Mouse (Mus musculus) kidney, postnatal 25 days (tissue): ENCODE results near the gene Lrmda.
A peak's percentile ranks its signal among the peaks of the same experiment; 100 is the strongest.

Source experiments
- DNase-seq, 2 experiments: peaks; one replicate each; pipeline ENCODE4 v3.0.0; 2021; ENCODE audit warnings: mixed read lengths in 2 of 2

Gene Lrmda

GRCm38 (mm10) chr14:22673581-22673980, 654.1 kb downstream of the Lrmda start:
- no peak for DNase-seq

GRCm38 (mm10) chr14:22679008-22679704, 659.6 kb downstream of the Lrmda start:
- DNase-seq: no peak

GRCm38 (mm10) chr14:22679705-22680643, 660.5 kb downstream of the Lrmda start:
- no peak for DNase-seq

- DNase-seq: no peak
Measured at GRCm38 (mm10) chr14:22686886-22687285, 667.4 kb downstream of the Lrmda start.

- no peak for DNase-seq
Measured at GRCm38 (mm10) chr14:22688399-22688798, 668.9 kb downstream of the Lrmda start.

- DNase-seq: peak; percentile 39 to 44
Measured at GRCm38 (mm10) chr14:22695448-22695847, 675.9 kb downstream of the Lrmda start.

GRCm38 (mm10) chr14:22695931-22696365, 676.4 kb downstream of the Lrmda start:
- DNase-seq: no peak

- no peak for DNase-seq
Measured at GRCm38 (mm10) chr14:22700236-22700635, 680.7 kb downstream of the Lrmda start.

DNA sequence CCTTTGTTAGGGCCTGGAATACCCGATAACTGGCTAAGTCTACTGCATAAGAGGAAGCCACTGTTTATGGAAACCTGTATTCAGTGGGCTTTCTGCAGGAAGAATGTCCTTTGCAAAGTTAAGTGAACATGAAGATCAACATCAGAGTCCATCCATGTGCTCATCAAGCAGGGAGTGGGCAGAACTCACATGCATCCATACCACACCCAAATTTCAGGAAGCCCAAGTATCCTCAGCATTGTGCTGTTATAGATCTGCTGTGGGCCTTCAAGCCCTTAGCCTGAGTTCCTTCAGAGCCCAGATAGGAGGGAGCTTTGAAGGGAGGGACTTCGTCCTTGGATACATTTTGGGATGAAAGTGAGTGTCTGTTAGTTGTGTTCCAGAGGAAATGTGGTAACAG, 681.2 kb downstream of the Lrmda start:
- DNase-seq: no peak

DNA sequence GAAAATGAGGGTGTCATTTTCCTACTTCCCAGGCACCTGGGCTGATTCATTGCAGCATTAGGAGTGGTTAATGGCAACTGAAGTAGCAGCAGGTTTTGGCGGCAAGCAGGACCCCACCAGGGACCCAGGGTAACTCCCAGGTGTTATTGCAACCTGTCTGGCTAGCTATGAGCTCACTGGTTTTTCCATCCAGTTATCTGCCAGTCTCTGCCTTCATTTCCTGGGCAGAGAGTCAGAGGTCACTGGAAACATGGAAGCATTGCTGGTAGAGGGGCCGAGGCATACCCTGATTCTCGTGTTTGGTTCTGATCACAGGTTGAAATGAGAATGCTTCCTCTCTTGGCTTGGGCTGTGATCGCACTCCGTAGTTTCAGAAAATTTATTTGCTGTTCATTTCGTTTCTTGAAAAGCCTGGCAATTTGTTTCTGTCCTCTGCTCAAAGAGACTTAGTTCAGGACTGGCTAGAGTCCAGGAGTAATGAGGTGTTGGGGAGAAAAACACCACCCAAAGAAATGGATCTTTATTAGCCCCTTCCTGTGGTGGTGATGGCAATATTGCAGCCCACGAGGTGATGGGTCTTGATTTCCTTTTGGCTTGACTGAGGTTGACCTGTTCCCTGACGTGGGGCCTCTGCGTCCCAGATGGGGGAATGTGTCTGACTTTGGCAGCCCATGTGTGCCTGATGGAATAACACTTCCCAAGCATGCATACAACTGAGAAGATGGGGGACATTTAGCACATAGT, 688.6 kb downstream of the Lrmda start:
- DNase-seq: no peak

GRCm38 (mm10) chr14:22710071-22710661, 690.7 kb downstream of the Lrmda start:
- no peak for DNase-seq

DNA sequence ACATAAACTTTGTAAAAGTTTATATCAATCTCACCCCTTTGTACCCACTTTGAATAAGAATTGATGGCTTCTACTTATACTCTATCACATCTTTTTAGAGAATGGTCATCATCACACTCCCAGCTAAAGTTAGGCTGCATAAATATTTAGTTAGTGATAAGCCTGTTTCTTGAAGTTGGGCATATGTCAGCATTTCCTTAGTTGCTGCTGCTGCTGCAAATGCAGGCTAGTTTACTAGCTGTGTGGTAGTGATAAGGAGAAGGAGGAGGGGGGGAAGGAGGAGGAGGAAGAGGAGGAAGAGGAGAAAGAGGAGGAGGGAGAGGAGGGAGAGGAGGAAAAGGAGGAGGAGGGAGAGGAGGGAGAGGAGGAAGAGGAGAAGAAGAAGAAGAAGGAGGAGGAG, 692.9 kb downstream of the Lrmda start:
- no peak for DNase-seq

GRCm38 (mm10) chr14:22715581-22716378, 696.3 kb downstream of the Lrmda start:
- DNase-seq: no peak

GRCm38 (mm10) chr14:22719968-22720367, 700.5 kb downstream of the Lrmda start:
- no peak for DNase-seq

DNA sequence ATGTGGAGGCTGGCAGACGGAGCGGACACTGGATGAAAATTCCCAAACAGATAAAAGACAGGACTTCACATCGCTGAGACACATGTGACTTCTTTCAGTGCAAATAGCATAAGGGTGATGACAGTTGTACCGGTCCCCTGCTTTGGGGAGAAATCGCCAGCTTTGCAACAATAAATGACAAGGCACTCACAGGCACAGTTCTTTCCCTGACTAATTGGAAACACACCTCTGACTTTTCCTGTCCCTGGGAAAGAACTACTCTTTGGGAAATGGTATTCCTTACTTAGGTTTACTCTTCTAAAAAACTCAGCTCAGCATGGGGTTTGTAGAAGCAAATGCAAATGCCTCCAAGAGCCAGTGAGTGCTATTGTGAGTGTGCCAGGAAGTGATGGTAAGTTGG, 702.3 kb downstream of the Lrmda start:
- no peak for DNase-seq

- DNase-seq: no peak
Measured at GRCm38 (mm10) chr14:22727548-22727947, 708.0 kb downstream of the Lrmda start.

DNA sequence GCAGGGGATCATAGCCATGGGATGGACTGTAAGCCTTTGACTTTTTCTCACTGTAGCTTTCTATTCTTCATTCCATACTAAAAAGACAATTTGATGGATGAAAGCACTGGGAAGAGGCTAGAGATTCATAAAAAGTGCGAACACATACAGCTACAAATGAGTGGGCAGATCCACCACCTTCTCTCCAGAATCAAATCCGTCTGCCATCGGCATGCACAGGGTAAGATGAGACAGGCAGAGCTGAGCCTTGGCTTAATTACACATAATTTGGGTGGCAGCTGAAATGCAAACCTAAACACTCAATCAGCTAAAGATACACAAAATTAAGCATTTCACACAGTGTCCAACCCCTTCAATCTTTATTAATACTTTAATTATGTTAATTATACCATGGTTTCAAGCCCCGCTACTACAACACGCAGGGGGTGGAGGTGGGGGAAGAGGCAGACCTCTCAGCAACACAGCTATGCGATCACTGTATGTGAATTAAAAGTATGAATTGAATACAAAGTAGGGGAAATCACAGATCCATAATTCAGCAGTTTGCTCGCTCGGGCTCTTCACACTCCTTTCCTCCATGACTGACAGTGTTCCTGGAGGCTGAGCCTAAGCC, 709.2 kb downstream of the Lrmda start:
- DNase-seq: no peak

DNA sequence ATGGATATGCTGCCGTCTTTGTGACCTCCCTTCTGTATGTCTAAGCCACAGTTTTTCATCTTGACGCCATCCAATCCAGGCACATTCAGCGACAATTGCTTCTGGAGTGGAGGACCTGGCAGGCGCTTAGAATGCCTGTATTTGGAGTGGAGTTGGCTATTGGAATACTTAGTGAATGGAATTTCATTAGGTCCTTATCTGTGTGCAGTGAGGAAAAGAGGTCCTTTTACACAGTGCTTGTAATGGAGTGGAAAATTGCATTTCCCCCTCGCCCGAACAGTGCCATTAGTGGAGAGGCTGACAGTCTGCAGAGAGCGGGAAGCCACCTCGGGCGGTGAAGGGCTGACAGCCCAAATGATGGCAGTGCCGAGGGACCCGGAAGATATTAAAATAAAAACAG, 719.1 kb downstream of the Lrmda start:
- DNase-seq: no peak

DNA sequence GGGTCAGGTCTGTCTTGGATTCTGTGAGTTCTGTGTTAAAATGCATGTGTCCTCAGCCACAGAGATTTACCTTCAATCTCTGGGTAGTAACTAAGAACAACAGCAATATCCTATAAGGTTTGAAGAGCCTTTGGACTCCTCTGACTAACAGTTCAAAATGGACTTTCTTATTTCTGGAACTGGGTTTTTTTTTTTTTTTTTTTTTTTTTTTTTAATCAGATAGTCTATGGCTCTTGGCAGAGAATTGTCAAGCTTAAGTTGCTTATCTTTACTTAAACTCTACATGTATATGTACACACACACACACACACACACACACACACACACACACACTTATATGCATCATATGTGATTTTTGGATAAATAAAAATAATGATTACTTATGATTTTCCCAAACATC, 723.0 kb downstream of the Lrmda start:
- no peak for DNase-seq

- no peak for DNase-seq
Measured at GRCm38 (mm10) chr14:22743264-22743663, 723.8 kb downstream of the Lrmda start.

DNA sequence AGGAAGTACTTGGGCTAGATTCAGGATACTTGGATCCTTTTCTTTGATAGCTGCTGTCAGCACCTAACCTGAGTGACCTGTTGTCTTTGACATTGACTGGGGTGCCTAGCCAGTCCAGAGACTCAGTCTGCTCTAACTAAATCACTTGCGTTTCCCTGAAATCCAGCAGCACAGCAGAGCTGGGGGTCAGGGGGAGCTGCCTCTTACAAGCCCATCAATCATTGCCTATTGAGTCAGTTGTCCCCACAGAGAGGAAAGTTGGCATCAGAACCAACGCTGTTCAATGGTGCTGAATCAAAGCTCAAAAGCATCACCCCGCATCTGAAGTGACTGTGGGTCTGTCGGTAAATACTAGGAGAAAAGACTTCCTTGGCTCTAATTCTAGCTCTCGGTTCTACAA, 725.2 kb downstream of the Lrmda start:
- DNase-seq: no peak
